12 mouse cellular contexts compared by ENCODE assay signal in genomic region chr15:78231346-78232331, GRCm38 (mm10). TPM values are rescaled to one million over a fixed set of nuclear protein-coding genes. Genes with fewer than 3 reads are reported as not detected.
A peak's percentile ranks its signal among the peaks of the same experiment; 100 is the strongest.
DNase-seq lines count a peak whose midpoint lies in the region; ATAC-seq and TF ChIP-seq lines count a peak whose summit lies in the region.
"Had no signal": no experiment of that assay in that cellular context is flagged by ENCODE, and none has a peak within 500 bp of the region (broad histone marks: within the 10 kb centered on the region; RNA-seq: fewer than 3 reads in every experiment).

No protein-coding gene starts in this region.

- ATAC-seq in liver, embryonic 12.5 days, result no peak
- peak; percentile 65; the same call in 1 of the 2 replicates for ATAC-seq in hindbrain, embryonic 14.5 days (ENCODE audit: low FRiP score)
- peak; percentile 90 for ATAC-seq in neural tube, embryonic 12.5 days (ENCODE audit: low FRiP score, low read depth)

- peak; percentile 19 for DNase-seq in liver, adult 2 months (ENCODE audit: extremely low read depth, low read depth, low spot score)
- DNase-seq in embryonic facial prominence, embryonic 10.5 days (ENCODE audit: low spot score), result peak; percentile 23
- peak; percentile 32 for DNase-seq in hindbrain, embryonic 14.5 days (ENCODE audit: low spot score)
- no peak for DNase-seq in limb, embryonic 10.5 days (ENCODE audit: low spot score)
- no peak for DNase-seq in MN1 (ENCODE audit: low spot score)
- DNase-seq: cerebellum, postnatal 14 days; heart, postnatal 4 days; liver, embryonic 13.5 days had no signal

- WGBS in liver, adult 2 months, result 14% methylated on average over 13 of the region's 13 CpGs
- WGBS in liver, embryonic 12.5 days (ENCODE audit: insufficient replicate concordance), result 48% methylated on average over 13 of the region's 13 CpGs
- WGBS in embryonic facial prominence, embryonic 10.5 days, result 34% methylated on average over 13 of the region's 13 CpGs
- WGBS in hindbrain, embryonic 14.5 days, result 13% methylated on average over 13 of the region's 13 CpGs
- WGBS in neural tube, embryonic 12.5 days, result 21% methylated on average over 13 of the region's 13 CpGs
- WGBS in limb, embryonic 10.5 days, result 71% methylated on average over 13 of the region's 13 CpGs

- no peak overlapping the region for H3K9ac ChIP-seq in liver, adult 2 months (ENCODE audit: low read depth, low read length)
- no peak overlapping the region for H3K9ac ChIP-seq in liver, embryonic 12.5 days
- H3K9ac ChIP-seq in hindbrain, embryonic 14.5 days, result no peak overlapping the region; the same call in 1 of the 2 replicates
- H3K9ac ChIP-seq in neural tube, embryonic 12.5 days, result no peak overlapping the region
- H3K9ac ChIP-seq: liver, embryonic 13.5 days had no signal

- H3K4me1 ChIP-seq in liver, adult 2 months (ENCODE audit: control insufficient read depth, insufficient read depth, low read length), result no peaks in the 10 kb centered on the region
- peaks cover 16% of the 10 kb centered on the region for H3K4me1 ChIP-seq in liver, embryonic 12.5 days
- peaks cover 13% of the 10 kb centered on the region for H3K4me1 ChIP-seq in embryonic facial prominence, embryonic 10.5 days
- peaks cover 5% of the 10 kb centered on the region for H3K4me1 ChIP-seq in hindbrain, embryonic 14.5 days (replicated peaks; ENCODE audit: control insufficient read depth, insufficient read depth, low read length)
- peaks cover 5% of the 10 kb centered on the region; the same call in 1 of the 2 replicates for H3K4me1 ChIP-seq in neural tube, embryonic 12.5 days
- H3K4me1 ChIP-seq in limb, embryonic 10.5 days, result 0 out of 2 replicates have a peak, but pooled peaks cover 2% of the 10 kb centered on the region

- TF ChIP-seq POLR2A in liver, adult 2 months (IDR thresholded peaks at IDR 0.05; ENCODE audit: extremely low read depth, insufficient read depth, low read length), result no peak

- H3K27me3 ChIP-seq in liver, adult 2 months (ENCODE audit: control insufficient read depth, insufficient read depth, low read length), result no peaks in the 10 kb centered on the region
- H3K27me3 ChIP-seq in liver, embryonic 12.5 days (replicated peaks), result 0 out of 2 replicates have a peak, but pooled peaks cover 6% of the 10 kb centered on the region
- H3K27me3 ChIP-seq in embryonic facial prominence, embryonic 10.5 days (replicated peaks; ENCODE audit: low read depth, poor library complexity, severe bottlenecking), result no peaks in the 10 kb centered on the region
- H3K27me3 ChIP-seq in hindbrain, embryonic 14.5 days (ENCODE audit: control insufficient read depth, insufficient read depth, low read length), result no peaks in the 10 kb centered on the region; the same call in 1 of the 2 replicates
- H3K27me3 ChIP-seq in neural tube, embryonic 12.5 days (replicated peaks), result no peaks in the 10 kb centered on the region
- no peaks in the 10 kb centered on the region for H3K27me3 ChIP-seq in limb, embryonic 10.5 days (ENCODE audit: low read depth, poor library complexity, severe bottlenecking)
- H3K27me3 ChIP-seq: liver, embryonic 13.5 days had no signal

- H3K79me2 ChIP-seq in liver, adult 2 months (ENCODE audit: control insufficient read depth, insufficient read depth, low read length), result no peaks in the 10 kb centered on the region

- H3K27ac ChIP-seq in liver, adult 2 months (replicated peaks; ENCODE audit: insufficient read depth, low read depth, low read length), result no peak overlapping the region
- no peak overlapping the region for H3K27ac ChIP-seq in liver, embryonic 12.5 days
- no peak overlapping the region for H3K27ac ChIP-seq in embryonic facial prominence, embryonic 10.5 days (replicated peaks)
- 0 out of 2 replicates have a peak overlapping the region, but pooled peaks have one; percentile 35 for H3K27ac ChIP-seq in hindbrain, embryonic 14.5 days
- no peak overlapping the region for H3K27ac ChIP-seq in neural tube, embryonic 12.5 days
- H3K27ac ChIP-seq in limb, embryonic 10.5 days, result no peak overlapping the region
- H3K27ac ChIP-seq: liver, embryonic 13.5 days had no signal

- H3K36me3 ChIP-seq in liver, adult 2 months (ENCODE audit: control insufficient read depth, insufficient read depth, low read length), result no peaks in the 10 kb centered on the region
- no peaks in the 10 kb centered on the region for H3K36me3 ChIP-seq in liver, embryonic 12.5 days
- no peaks in the 10 kb centered on the region for H3K36me3 ChIP-seq in embryonic facial prominence, embryonic 10.5 days (replicated peaks)
- no peaks in the 10 kb centered on the region for H3K36me3 ChIP-seq in hindbrain, embryonic 14.5 days (replicated peaks; ENCODE audit: control insufficient read depth, insufficient read depth)
- H3K36me3 ChIP-seq in neural tube, embryonic 12.5 days, result no peaks in the 10 kb centered on the region
- H3K36me3 ChIP-seq in limb, embryonic 10.5 days, result no peaks in the 10 kb centered on the region
- H3K36me3 ChIP-seq: liver, embryonic 13.5 days had no signal

- no peak overlapping the region for H3K4me3 ChIP-seq in liver, adult 2 months (ENCODE audit: insufficient read depth, low read depth, low read length)
- no peak overlapping the region for H3K4me3 ChIP-seq in liver, embryonic 12.5 days
- H3K4me3 ChIP-seq in embryonic facial prominence, embryonic 10.5 days, result peak overlapping the region; percentile 26; the same call in 1 of the 2 replicates
- no peak overlapping the region for H3K4me3 ChIP-seq in hindbrain, embryonic 14.5 days (replicated peaks; ENCODE audit: low read length)
- no peak overlapping the region for H3K4me3 ChIP-seq in neural tube, embryonic 12.5 days
- no peak overlapping the region for H3K4me3 ChIP-seq in limb, embryonic 10.5 days
- H3K4me3 ChIP-seq: liver, embryonic 13.5 days had no signal

- no peak overlapping the region for H3K4me2 ChIP-seq in liver, embryonic 12.5 days
- peak overlapping the region; percentile 34 for H3K4me2 ChIP-seq in hindbrain, embryonic 14.5 days (replicated peaks)
- H3K4me2 ChIP-seq in neural tube, embryonic 12.5 days (replicated peaks), result peak overlapping the region; percentile 31
- H3K4me2 ChIP-seq: liver, embryonic 13.5 days had no signal

- H3K9me3 ChIP-seq in liver, embryonic 12.5 days (replicated peaks), result no peaks in the 10 kb centered on the region
- H3K9me3 ChIP-seq in embryonic facial prominence, embryonic 10.5 days, result 0 out of 2 replicates have a peak, but pooled peaks cover 5% of the 10 kb centered on the region
- no peaks in the 10 kb centered on the region for H3K9me3 ChIP-seq in hindbrain, embryonic 14.5 days (ENCODE audit: control insufficient read depth, low read length)
- H3K9me3 ChIP-seq in neural tube, embryonic 12.5 days, result no peaks in the 10 kb centered on the region
- H3K9me3 ChIP-seq in limb, embryonic 10.5 days (replicated peaks), result no peaks in the 10 kb centered on the region
- H3K9me3 ChIP-seq: liver, embryonic 13.5 days had no signal

- TF ChIP-seq CTCF in liver, adult 2 months (IDR thresholded peaks at IDR 0.05; ENCODE audit: low read depth, low read length), result no peak

RNA-seq across cellular contexts. Expression of gene Ncf4, which starts 13.0 kb away (rescaled TPM):
- total RNA-seq in liver, adult 2 months (2014; rRNA removed), result 2.1 and 3.2 TPM in 2 replicates
- polyA plus RNA-seq in liver, adult 2 months (2012; rRNA removed), result 1.8 and 2.5 TPM in 2 replicates
- 31.4 and 37.5 TPM in 2 replicates for polyA plus RNA-seq in liver, embryonic 12.5 days (2016; fragmentation: Nextera tagmentation; extraction: Ambion mirVana)
- 4.2 and 6.2 TPM in 2 replicates for polyA plus RNA-seq in embryonic facial prominence, embryonic 10.5 days (2016; fragmentation: Nextera tagmentation; extraction: Ambion mirVana)
- polyA plus RNA-seq in hindbrain, embryonic 14.5 days (2014; fragmentation: Nextera tagmentation; extraction: Ambion mirVana), result 1.5 and 2.7 TPM in 2 replicates
- 3.4 and 4.6 TPM in 2 replicates for polyA plus RNA-seq in neural tube, embryonic 12.5 days (2016; fragmentation: Nextera tagmentation; extraction: Ambion mirVana)
- polyA plus RNA-seq in limb, embryonic 10.5 days (2016; fragmentation: Nextera tagmentation; extraction: Ambion mirVana), result 4.3 and 5.3 TPM in 2 replicates

RNA-seq across cellular contexts. Expression of gene Pvalb, which starts 25.4 kb away (rescaled TPM):
- total RNA-seq in liver, adult 2 months (2014; rRNA removed), result 1.5 TPM in 1 of 2 replicates, not detected in the other
- polyA plus RNA-seq in liver, adult 2 months (2012; rRNA removed), result not detected in 2 replicates
- not detected in 2 replicates for polyA plus RNA-seq in liver, embryonic 12.5 days (2016; fragmentation: Nextera tagmentation; extraction: Ambion mirVana)
- not detected in 2 replicates for polyA plus RNA-seq in embryonic facial prominence, embryonic 10.5 days (2016; fragmentation: Nextera tagmentation; extraction: Ambion mirVana)
- 6.8 and 8.7 TPM in 2 replicates for polyA plus RNA-seq in hindbrain, embryonic 14.5 days (2014; fragmentation: Nextera tagmentation; extraction: Ambion mirVana)
- 0.43 and 1.1 TPM in 2 replicates for polyA plus RNA-seq in neural tube, embryonic 12.5 days (2016; fragmentation: Nextera tagmentation; extraction: Ambion mirVana)
- polyA plus RNA-seq in limb, embryonic 10.5 days (2016; fragmentation: Nextera tagmentation; extraction: Ambion mirVana), result not detected in 2 replicates
- total RNA-seq: ES-E14 had no signal
- polyA plus RNA-seq: liver, embryonic 13.5 days; spleen, adult 2 months had no signal

RNA-seq across cellular contexts. Expression of gene Ift27, which starts 57.7 kb away (rescaled TPM):
- total RNA-seq in liver, adult 2 months (2014; rRNA removed), result 5.9 and 6.6 TPM in 2 replicates
- polyA plus RNA-seq in liver, adult 2 months (2012; rRNA removed), result 16.7 and 17.2 TPM in 2 replicates
- polyA plus RNA-seq in liver, embryonic 12.5 days (2016; fragmentation: Nextera tagmentation; extraction: Ambion mirVana), result 45.1 and 46.9 TPM in 2 replicates
- polyA plus RNA-seq in embryonic facial prominence, embryonic 10.5 days (2016; fragmentation: Nextera tagmentation; extraction: Ambion mirVana), result 136 and 141 TPM in 2 replicates
- 105 and 108 TPM in 2 replicates for polyA plus RNA-seq in hindbrain, embryonic 14.5 days (2014; fragmentation: Nextera tagmentation; extraction: Ambion mirVana)
- 101 and 106 TPM in 2 replicates for polyA plus RNA-seq in neural tube, embryonic 12.5 days (2016; fragmentation: Nextera tagmentation; extraction: Ambion mirVana)
- polyA plus RNA-seq in limb, embryonic 10.5 days (2016; fragmentation: Nextera tagmentation; extraction: Ambion mirVana), result 121 and 122 TPM in 2 replicates

Comparison
In these comparisons a context has a peak if more than half of its experiments do, and no peak if none do; other contexts are left out.
1. DNase-seq: peak in liver, adult 2 months (single experiment), embryonic facial prominence, embryonic 10.5 days (single experiment) and hindbrain, embryonic 14.5 days (single experiment); none in limb, embryonic 10.5 days (single experiment) and MN1 (single experiment).